Mouse (Mus musculus): ENCODE measurements at regions not wholly inside any gene's neighbourhood (a gene's known extent, or its start where the extent isn't known, plus 50 kb on each side); places are given as distances from the start of the nearest gene placed in this dataset.

DNA sequence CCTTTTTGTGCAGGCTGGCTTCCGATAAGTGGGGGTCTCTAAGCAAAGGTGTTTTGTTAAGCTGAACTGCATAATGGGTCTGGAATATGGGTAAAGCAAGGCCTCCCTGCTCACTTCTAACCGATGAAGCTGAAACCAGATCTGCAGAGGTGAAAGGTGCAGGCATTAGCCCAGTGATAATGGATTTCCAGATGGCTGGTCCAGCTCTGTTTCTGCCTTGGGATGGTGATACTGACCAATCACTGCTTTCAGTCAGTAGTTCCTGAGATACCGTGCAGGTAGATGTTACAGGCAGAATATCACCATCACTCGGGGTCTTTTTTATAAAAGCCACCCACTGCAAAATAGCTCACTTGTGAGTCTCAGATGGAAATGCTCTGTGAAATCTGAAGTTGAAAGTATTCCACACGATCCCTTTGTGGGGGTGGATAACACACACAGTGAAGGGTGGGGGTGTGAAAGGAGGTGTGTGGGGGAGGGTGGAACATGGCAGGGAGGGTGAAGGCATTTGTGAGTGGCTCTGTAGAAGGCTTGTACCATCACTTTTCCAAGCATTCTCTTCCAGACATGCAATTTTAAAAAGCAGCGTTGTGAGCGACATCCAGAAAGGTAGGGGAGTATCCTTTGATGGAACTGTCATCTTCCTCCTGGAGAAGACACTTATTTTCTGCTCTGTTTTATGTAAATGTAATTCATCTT is 154.0 kb downstream of the Enc1 start:
- DNase-seq, result no peak

DNA sequence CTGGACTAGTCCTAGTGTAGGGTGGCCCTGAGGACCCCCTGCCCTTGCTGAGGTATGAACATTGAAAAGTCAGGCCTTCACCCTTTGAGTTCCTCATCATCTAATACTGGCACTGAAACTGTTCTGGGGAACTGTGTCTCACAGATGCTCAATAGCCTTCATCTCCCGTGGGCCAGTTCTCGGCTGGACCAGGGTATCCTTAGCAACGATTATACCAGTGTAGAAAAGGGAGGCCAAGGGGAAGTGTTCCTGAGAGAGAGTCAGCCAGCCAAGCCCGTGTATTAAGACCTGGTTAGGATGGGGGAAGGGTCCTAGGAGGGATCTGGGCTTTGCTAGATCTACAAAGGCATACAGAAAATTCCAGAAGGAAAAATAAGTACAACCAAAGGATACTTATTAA is 153.2 kb downstream of the Enc1 start:
- DNase-seq, result no peak

DNA sequence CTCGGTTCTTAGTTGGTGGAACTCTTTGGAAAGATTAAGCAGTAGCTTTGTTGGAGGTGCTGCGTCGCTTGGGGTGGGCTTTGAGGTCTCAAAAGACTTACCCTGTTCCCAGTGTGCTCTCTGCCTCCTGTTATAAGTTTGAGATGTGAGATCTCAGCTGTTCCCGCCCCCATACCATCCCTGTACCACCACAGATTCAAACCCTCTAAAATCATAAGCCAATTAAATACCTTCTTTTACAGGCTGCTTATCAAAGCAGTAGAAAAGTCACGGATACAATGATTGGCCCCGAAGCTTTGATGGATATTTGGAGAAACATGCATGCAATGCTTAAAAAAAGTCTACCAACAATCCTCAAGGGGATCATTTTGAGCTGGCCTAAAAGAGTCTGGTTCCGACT is 152.6 kb downstream of the Enc1 start:
- DNase-seq, result no peak

DNA sequence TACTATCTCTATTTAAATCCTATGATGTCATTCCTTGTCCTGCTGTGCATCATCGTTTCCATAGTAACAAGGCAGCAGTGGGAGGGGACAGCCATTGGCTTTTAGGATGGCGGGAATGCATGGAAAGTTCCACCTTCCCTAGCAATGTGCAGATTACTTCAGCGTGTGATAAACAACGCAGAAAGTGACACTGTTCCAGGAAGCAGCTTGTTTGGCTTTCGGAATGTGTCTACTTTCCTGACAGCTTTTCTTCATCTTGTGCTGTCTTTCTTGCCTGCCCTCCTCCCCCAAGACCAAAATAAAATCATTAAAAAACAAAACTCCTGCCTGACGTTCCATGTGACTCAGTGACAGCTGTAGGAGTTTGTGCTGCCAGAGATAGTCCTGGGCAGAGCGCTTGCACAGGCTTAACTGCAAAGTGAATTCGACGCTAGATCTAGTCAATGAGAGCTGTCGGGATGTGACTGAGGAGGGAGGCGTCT is 149.6 kb downstream of the Enc1 start:
- DNase-seq, result peak; percentile 21

DNA sequence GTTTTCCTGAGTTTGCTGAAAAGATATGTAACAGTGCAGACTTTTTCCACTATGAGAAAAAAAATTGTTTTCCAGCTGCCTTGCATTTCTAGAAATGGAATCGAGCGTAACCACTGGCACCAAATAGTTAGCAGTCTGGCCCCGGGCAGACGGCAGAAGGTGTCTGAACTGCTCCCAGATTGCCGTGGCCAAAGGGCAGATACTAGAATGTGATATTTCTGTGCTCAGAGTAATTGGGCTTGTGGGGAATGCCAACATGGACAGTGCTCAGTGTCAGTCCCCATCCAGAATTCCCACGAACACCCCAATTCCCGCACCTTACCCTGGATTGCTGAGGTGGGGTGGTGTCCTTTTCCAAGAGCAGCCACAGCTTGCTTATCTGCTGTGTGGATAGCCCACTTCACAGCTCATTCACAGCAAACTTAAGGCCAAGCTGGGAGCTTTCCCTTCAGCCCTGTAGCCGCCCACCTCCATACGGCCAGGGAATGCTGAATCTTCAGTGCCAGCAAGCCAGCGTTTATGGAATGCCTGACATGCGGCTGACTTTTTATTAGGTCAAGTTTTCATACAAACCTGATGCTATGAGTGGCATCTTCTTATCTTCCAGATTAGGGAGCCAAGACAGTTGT is 148.1 kb downstream of the Enc1 start:
- DNase-seq, result no peak

DNA sequence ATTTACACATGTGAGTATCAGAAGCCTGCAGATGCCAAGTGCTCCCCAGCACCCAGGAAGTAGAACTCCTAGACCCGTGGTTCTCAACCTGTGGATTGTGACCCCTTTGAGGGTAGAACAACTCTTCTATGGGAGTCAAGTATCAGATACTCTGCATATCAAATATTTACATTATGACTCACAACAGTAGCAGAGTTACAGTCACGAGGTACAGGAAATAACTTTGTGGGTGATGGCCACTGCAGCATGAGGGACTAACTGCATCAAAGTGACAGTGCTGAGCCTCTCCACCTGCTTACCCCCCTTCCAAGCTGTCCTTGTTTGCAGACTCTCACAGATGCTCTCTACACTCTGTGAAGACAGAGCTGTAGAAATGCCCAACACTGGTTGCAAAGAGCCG is 145.6 kb downstream of the Enc1 start:
- no peak for DNase-seq

DNA sequence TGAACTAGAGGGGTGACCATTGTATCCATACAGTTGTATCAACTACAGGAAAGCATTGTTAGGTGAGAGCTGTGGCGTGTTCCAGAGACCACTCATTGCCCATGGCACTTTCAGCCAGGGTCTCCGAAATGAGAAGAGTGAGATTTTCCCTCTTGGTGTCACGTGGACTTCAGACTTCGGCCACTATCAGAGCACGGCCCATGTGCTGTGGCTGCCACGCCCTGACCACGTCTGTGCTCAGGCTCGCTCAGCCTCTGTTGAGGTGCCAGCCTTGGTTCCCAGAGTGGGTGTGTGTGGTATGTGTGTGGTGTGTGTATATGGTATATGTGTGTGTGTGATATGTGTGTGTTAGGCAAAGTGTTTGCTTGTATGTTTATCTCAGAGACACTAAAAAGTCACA is 144.6 kb downstream of the Enc1 start:
- DNase-seq, result no peak

DNA sequence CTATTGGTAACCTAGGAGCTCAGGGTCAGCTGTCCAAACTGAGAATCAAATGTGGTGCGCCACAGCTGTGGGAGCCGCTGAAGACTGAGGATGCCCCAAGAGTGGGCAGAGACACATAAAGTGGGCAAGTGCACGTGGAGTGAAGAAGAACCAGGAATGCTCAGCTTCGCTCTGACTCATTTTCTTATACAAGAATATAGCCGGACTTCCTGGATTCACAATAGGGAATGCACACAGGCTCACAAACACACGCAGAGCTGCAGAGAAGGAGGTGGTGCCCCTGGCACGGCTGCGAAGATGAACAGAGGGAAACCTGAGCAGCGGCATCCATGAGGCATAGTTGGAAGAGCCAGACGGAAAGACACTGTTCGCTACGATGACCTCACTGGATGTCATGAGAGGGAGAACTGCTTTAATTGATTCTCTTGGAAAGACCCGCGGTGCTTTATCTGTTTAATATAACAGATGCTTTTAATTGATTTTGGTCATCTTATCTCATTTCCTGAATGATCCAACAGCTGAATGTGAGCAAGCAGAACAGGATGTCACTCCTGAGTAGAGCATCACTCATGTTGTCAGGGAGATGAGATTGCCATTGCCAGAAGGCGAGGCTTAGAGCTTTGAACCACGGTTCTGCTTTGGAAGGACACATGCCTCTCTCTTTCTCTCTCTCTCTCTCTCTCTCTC is 143.3 kb downstream of the Enc1 start:
- no peak for DNase-seq

DNA sequence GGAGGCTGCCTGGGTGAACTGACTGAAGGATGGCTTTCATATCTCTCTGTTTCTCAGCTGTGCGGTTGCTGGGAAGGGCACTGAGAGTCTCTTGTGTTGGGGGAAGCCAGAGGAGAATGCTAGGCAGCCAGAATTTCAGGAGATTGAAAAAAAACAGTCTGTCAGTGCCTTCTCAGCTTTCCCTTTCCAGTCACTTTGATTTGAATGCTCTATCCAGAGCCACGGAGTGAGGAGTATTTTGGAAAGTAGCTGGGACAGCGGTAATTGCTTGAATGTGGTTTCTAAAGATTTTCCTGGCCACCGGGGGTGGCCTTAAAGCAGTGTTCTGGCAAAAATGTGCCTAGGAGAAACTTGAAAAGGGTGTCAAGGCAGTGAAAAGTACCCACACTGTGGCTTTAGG is 142.4 kb downstream of the Enc1 start:
- DNase-seq, result no peak

DNA sequence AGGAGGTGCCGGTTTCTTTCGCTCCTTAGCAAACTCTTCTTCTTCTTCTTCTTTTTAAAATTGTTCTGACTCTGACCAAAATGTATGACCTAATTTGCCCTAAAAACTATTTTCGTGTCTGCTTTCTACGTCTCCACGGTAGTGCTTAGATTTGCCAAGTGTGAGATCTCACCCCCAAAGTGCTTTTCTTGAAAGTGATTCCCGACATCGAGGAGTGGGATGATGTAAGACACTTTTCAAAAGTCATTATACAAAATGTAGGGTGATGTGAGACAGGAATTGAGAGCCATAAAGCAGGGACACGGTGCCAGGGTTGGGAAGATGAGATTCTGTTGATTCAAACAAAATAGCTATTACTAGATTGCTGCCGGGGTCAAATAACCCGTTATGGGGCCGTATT is 139.5 kb downstream of the Enc1 start:
- no peak for DNase-seq

DNA sequence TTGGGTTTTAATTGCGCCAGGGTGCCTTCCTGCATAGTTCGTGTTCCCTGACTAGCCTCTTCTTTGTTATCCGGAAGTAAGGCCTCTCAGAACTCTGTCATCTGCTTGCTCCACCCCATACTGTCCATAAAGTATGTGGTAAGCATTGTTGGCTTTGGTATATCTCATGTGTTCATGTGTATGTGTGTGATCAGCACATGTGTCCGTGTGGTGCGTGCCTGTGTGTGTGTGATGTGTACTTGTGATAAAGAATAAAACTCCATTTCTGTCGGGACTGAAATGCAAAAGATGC is 135.3 kb downstream of the Enc1 start:
- no peak for DNase-seq

DNA sequence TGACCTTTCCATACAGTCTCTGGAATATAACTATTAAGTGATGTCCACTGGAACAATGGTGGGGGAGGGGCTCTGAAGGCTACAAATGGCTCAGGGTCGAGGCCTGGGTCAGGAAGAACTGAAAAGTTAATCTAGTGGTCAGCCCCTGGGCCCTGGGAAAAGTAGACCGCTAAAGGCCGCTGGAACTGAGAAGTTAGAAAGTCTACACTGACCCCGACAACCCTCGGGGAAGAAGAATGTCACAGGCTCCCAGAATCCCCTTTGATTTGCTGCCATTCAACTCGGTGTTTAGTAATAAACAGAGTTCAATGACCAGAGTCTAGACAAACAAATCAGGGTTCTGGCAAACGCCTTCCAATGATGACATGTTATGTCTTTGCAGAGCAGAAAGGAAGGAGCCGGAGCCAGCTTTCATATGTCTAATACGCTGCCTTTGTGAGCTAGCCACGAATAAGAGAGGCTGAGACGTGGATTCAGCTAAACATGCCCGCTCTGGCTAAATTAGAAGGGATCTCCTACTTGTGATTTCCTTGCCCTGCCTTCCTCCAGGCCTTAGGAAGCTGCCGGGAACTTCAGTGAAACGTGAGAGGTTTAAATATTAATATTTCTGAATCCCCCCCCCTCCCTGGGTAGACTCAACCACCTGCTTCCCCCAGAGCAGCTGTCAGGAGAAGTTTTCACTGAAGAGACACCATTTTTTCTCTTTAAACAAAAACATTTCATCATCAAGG is 134.8 kb downstream of the Enc1 start:
- no peak for DNase-seq

DNA sequence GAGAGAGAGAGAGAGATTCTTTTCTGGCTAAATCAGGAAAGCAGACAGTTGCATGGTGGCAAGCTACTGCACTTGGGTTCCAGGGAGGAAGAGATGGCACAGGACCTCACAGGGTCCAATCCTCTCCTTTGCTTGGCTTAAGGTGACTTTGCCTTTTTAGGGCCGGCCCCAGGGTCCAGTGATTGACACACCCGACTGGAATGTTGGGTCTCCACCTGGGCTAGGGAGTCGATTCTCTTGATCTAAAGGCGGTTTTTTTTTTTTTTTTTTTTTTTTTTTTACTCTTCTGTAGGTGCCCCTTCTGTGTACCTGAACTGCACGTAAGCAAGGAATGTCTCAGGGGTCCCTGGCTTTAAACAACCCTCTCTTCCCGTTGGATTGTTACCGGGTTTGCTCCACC is 131.4 kb downstream of the Enc1 start:
- no peak for DNase-seq

DNA sequence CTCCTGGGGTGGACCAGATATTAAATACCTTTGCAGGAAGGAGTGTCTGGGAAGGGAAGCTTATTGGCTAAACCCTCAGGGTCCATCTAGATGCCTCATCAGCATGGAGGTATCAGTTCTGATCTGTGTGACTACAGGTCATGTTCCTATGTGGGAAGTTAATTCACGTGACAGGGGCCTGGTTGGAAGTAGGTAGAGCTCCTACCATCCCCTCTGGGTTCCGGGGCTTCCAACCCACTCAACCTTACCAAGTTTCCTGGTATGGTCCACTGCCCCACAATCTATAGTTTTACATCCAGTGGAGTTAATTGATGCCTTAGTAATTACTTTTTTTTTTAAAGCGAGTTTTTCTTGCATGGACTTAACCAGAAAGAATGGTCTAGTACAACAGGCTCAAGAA is 130.3 kb downstream of the Enc1 start:
- DNase-seq, result no peak

DNA sequence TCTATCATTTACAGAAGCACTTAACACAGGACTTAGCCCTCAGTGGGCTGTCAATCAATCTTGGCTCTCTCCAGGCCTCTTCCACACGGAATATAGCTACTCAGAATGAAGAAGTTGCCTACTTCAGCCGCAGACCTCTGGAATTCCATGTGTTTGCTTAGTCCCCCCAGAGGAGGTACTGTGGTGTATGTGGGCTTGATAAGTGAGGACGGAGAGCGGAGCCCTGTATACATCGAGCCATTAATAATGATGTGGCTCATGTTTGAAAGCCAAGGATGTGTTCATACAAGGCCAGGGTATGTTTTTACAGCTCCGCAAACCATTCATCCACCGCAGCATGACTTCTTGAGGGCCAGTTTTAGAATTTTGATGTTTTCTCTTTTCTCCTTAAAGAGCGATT is 125.8 kb downstream of the Enc1 start:
- DNase-seq, result no peak

DNA sequence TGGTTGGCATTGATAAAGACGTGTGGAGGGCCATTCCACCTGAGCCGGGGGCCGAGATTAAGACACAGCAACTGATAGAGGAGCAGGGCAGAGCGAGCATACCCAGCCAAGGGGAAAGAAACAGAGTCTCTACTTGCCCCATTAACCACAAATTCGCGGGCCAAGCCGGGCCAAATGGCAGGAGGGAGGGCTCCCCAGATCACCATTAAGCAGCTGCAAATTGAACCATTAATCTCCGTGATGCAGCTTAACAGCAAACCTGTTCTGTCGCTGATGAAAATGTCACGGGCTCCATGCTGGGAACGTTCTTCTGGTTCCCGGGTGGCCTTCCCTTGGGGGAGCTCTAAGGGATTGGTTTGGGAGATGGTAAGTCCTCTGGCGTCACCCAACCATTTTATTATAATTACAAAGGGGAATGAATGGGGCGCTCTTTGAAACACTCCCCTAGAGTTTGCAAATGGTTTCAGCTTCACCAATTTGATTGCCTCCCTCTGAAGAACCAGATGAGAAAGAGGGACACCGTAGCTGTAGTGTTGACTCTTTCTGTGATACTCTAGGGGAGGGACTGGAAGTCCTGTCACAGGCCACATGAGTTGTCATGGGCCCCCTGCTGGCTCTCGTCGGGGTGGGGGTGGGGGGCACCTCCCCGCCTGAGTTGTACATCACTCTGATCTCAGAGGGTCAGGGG is 124.8 kb downstream of the Enc1 start:
- no peak for DNase-seq

DNA sequence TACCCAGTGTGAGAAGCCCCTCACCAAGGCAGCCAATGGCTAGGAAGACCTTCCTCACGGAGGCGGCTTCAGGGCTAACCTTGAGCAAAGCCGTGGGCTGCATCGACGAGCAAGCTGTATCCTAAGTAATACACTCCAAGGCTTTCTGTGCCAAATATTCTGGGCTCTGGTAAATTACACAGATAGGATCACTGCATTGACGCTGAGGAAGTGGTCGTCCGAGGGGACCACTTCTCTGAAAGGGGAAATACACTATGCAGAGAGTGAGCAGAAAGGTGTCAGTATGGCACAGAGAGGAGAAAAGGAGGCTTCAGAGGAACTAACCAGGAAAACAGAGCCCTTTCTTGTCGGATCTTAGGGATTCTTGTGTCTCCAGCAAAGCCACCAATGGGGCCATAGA is 124.1 kb downstream of the Enc1 start:
- no peak for DNase-seq

DNA sequence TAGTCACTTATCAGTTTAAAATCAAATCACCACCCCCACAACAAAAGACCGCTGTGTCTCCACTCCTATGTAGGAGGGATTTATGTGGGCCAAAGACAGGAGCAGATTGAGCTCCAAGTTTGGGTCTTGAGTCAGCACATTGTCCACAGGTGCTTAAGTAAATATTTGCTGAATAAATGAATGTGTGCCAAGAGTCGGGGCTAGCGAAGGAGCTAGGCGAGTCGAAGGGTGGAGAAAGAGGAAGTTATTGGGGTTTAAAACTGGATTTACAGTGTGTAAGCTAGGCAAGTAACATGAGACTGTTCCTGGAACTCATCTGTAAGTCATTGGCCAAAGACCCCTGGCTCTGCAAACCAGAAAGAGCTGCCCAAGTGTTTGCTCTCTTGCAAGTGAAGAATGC is 122.9 kb downstream of the Enc1 start:
- DNase-seq, result no peak

DNA sequence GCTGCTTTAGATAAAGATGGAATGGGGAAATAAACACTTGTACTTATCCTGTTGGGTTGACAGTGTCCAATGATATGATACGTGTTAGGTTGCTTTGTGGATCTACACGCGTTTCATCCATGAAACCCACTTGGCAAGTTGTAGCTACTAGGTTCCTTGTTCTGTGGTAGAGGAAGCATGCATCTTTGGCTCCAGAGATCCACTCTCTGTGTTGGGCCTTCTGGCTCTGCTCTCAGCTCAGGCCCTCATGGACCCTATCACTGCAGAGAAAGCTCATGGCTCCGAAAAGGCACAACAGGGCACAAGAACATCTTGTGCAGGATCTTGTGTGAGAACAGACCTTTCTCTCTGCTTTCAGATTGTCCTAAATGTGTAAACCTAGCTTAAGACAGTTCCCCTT is 122.3 kb downstream of the Enc1 start:
- DNase-seq, result no peak

DNA sequence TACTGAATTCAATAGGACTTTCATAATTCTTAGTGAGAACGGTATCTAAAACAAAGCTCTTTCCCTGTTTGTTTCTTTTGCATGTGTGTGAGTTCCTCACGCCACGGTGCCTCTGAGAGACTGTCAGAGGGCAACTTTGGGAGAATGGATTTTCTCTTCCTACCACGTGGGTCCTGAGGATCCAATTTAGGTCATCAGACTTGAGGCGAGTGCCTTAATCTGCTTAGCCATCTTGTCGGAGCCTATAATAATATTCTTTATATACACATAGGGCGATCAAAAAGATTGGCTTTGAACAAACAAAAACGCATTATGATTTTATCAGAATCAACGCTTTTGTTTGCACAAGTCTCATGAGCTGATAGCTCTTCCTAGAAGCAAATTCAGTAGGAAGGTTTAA is 119.6 kb downstream of the Enc1 start:
- no peak for DNase-seq

DNA sequence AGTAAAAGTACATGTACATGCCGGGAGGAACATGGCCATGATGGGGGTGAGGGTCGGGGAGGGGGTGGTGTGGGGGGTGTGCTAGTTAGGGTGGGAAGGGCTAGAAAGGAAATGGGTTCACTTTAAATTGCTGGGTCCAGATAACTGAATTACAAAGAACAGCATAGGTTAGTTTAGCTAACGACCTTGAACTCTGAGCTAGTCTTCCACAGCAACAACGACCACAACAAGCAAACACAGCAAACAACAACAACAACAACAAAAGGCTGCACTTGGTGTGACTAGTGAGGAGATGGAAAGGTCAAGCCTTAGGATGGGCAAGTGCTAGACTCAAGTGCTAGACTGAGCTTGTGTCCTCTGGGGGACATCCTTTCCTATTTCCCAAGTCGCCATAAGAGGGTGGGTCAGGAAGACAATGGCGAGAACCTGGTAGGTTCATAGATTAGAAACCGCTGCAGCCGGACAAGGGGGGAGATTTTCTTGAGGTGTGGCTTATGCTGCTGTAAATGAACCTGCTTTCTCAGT is 117.9 kb downstream of the Enc1 start:
- DNase-seq, result no peak

DNA sequence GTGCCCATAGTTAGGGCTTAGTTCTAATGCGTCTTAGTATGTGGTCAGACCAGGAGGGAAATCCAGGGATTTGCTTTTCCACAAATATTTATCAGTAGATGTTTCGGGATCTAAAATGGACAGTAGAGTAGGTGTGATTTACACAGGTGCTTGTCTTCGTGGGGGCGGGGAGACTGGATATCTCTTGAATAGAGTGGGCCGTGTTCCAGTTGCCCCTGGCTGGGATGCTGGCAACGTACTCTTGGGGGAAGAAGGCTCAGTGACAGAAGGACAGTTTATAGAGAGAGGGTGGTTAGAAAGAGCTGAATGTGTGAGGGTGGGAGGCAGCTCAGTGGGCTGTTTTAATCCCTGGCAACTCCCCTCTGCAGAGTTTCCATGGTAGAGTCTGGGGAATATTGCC is 117.4 kb downstream of the Enc1 start:
- no peak for DNase-seq

All from adrenal gland, adult 2 months (tissue).